Mouse (Mus musculus): ENCODE measurements at regions not wholly inside any gene's neighbourhood (a gene's known extent, or its start where the extent isn't known, plus 50 kb on each side); places are given as distances from the start of the nearest gene placed in this dataset.

DNA sequence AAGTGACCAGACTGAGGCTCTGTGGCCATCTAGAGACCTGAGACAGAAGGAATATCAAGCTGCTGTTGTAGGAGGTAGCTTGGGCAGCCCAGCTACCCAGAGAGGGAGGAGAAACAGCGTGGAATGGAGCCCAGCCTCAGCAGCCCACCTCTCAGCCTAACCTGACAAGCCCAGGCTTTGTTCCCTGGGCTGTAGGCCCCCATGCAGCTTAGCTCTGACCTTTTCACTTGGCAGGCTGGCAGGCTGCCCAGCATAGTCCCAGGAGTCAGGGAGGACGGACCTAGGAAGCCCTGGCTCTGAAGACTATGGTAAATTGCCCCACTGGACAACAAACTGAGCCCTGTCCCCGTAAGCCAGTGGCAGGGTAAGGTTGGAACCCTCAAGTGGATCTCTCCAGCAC is 141.8 kb upstream of the Csf3r start:
- peak; percentile 12 for DNase-seq (ENCODE audit: low spot score)

GRCm38 (mm10) chr4:125890510-125890909 is 133.8 kb upstream of the Csf3r start:
- no peak for DNase-seq (ENCODE audit: low spot score)

- no peak for DNase-seq (ENCODE audit: low spot score)
Observed at GRCm38 (mm10) chr4:125893139-125893538, 131.2 kb upstream of the Csf3r start.

DNA sequence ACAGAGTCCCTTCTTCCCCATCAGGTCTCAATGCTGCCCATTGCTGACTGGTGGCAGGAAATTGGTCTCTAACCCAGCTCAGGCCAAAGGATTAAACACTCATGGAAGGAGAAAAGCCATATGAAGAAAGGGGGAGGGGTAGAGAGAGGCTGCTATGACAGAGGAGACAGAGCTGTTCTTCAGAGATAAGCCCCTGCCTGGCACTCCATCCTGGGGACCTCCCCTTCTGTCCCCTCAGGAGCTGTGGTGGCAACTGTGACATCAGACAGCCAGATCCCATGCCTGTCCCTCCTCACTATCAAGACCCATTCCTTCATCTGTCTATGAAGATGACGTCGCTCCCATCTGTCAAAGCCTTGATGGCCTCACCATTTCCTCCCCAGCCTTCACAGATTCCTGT is 126.6 kb upstream of the Csf3r start:
- DNase-seq (ENCODE audit: low spot score), result no peak

- no peak for DNase-seq (ENCODE audit: low spot score)
Observed at GRCm38 (mm10) chr4:125898631-125899348, 125.6 kb upstream of the Csf3r start.

DNA sequence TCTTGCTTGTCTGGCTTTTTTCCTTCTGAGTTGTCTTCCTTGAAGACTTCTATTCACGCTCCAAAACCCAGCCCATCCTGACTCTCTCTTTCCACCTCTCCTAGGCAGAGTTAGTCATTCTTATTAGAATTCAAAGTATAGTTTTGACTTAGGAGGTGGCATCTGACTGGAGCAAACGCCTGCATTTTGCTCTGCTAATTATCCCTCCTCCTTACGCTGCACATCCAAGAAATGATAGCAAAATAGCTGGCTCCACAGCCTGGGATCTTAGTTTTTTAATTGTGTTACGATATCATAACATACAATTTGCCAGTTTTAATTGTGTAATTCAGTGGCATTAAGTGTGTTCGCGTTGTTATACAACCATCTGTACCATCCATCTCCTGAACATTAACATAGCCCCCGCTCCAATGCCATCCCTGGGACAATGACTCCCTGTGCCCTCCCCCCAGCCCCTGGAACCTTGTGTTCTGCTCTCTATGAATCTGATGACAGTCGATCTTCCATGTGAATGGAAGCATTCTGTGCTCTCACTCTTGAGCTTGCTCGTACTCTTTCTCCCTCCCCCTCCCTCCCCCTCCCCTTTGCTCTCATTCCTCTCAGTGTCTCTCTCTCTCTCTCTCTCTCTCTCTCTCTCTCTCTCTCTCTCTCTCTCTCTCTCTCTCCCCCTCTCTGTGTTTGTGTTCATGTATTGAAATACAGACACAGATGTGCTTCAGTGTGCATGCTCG is 122.6 kb upstream of the Csf3r start:
- no peak for DNase-seq (ENCODE audit: low spot score)

DNA sequence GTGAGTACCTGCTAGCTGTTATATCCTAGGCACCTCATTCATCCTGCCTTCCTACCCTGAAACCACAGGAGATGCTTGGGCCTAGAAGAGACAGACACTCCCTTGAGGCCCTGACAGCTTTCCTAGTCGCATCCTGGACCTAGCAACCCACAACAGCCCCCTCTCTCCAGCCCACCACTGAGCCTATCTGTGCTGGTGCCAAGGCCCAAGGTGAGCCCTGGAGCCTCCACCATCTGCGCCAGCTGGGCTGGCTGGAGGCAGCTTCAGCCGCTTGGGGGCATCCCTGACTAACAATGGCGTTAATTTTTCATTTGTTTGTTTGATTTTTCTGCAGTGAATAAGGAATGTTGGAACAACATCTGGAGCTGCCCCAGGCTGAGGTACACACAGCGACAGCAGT is 118.1 kb upstream of the Csf3r start:
- DNase-seq (ENCODE audit: low spot score), result no peak

GRCm38 (mm10) chr4:125908901-125909300 is 115.4 kb upstream of the Csf3r start:
- no peak for DNase-seq (ENCODE audit: low spot score)

- DNase-seq (ENCODE audit: low spot score), result peak; percentile 47
Observed at GRCm38 (mm10) chr4:125911541-125912270, 112.6 kb upstream of the Csf3r start.

DNA sequence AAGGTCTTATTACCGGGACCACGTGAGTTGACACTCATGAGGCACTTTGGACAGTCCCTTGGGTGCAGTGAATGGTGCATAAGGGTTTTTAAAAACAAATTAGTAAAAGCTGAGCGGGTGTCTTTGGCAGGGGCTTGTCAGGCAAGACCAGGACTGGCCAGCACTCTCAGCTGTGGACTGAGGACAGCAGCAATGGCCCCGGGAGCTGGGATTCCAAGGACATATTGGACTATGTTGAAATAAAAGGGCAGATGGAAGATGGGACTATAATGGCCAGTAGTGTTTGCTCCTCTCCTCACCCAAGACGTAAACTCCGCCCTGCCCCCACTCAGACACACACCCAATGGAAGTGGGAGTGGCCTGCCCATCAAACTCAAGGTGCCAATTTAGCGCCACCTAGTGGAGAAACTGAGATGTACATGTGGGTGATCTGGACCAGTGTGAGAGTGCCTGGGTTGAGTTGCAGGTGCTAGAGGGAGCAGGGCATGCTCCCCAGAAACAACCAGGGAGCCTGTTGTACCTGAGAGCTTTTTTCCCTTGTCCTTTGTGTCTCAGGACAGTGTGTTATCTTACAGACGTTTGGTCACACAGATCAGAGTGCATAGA is 111.8 kb upstream of the Csf3r start:
- peak; percentile 89 for DNase-seq (ENCODE audit: low spot score)

DNA sequence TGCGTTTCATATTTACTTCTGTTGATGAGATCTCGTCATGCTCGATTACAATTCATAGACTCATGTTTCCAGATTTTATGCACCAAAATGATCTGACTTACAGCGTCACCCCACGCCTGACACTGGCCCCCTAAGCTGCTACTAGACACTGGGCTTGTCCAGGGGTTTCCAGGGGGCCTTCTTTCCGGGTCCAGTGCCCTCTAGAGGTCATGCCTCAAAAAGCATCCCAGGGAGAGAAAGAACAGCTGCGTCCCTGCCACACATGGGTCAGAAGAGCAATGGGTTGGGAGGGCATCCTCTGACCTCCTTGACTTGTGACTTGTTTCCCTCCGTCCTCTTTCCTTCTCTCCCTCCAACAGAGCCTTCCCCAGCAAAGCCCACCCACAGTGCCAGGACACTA is 109.2 kb upstream of the Csf3r start:
- peak; percentile 75 for DNase-seq (ENCODE audit: low spot score)

DNA sequence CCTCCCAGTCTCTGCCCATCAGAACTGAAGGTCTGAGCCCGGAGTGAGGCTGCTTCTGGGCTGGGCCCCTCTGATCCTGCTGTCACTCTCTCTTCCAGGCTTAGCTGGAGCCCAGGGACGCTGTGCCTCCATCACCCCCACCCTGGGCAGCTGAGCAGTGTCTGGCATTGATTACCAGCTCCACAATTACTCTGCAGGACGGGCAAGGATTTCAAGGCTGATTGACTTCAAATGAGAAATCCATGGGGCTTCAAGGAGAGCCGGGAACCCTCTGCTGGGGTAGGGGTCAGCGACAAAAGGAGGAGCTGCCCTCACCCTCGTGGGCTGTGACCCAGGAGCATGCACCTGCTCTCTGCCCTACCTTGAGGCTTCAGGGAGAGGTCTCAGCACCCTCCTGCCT is 107.1 kb upstream of the Csf3r start:
- DNase-seq (ENCODE audit: low spot score), result peak; percentile 31

- DNase-seq (ENCODE audit: low spot score), result peak; percentile 81
Observed at GRCm38 (mm10) chr4:125921550-125922316, 102.6 kb upstream of the Csf3r start.

- DNase-seq (ENCODE audit: low spot score), result peak; percentile 56
Observed at GRCm38 (mm10) chr4:125922317-125922878, 102.0 kb upstream of the Csf3r start.

DNA sequence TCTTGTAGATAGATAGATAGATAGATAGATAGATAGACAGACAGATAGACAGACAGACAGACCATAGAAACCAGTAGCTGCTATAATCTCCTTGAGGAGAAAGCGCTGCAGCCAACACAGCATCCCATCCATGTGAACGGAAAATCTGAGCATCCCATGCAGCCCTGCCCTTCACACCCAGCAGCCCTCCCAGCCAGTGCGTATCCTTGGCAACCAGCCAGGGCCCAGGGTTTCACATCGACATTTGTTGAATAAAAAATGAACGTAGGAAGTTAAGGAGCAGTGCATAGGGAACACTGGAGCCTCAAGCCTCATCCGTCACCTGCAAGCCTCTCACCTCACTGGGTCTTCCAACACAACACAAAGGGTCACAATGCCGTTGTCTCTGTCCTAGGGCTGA is 101.1 kb upstream of the Csf3r start:
- DNase-seq (ENCODE audit: low spot score), result peak; percentile 35

DNA sequence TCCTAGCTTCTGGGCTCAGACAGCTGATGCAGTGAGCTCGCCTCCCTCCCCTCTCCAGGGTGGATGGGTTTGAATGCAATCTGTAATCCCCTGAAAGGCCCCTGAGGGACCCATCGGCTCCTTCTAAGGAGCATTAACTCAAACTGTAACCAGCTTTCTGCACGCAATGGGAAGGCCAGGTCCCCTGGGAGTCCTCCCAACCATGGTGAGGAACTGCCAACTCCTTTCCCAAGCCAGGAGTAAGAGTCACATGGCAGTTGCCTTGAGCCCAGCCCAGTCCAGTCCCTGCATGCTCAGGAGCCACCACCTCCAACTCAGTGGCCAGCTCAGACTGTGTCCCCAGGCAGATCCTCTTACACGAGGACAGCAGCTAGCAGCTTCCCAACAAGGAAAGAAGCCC is 96.2 kb upstream of the Csf3r start:
- DNase-seq (ENCODE audit: low spot score), result peak; percentile 25

DNA sequence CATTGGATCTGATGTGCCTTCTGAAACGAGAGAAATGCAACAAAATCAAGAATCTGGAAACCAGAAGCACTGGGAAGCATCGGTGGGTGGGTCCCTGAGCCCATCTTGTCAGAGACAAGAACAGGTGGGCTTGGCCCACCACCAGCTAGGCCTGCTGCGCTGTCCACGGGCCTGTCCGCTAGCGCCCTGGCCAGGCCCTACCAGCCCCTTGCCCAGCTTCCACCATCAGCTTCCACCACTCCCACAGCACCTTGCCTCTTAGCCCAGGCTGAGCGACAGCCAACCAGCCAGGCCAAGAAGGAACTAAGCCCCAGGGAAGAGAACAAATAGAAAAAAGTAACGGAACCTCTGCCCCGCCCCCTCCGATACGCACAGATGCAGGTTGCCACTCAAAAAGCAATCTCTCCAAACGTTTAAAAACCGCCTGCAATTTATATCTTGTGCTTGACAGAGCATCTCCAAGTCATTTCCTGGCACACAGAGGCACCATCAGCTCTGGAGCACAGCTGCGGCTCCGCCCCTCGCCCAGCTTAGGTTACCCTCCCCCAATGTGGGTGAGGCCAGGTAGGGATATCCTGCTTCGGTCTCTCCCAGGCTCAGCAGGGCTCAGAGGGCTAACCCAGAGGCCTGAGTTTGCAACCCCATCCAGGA is 95.1 kb upstream of the Csf3r start:
- no peak for DNase-seq (ENCODE audit: low spot score)

- DNase-seq (ENCODE audit: low spot score), result no peak
Observed at GRCm38 (mm10) chr4:125930764-125931163, 93.6 kb upstream of the Csf3r start.

DNA sequence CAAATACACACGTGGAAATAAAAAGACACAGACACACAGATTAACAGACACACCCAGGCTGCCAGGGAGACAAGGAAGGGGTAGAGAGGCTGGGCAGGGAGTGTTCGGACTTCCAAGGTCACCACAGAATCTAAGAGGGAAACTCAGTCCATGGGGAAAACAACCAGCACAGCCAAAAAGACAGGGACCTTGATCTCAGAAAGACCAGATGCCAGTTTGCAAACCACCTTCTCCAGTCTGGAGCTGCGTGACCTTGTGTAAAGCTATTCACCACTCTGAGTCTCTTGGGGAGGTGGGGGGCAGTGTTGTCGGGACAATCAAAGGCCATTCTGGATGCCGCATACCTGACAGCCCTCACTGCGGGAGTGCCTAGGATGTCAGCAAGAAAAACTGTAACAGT is 93.0 kb upstream of the Csf3r start:
- DNase-seq (ENCODE audit: low spot score), result no peak

- peak; percentile 29 for DNase-seq (ENCODE audit: low spot score)
Observed at GRCm38 (mm10) chr4:125932036-125932756, 92.2 kb upstream of the Csf3r start.
